Mouse (Mus musculus) spleen, adult 18-20 months (tissue): Measurements from ENCODE around the gene Kctd17.

Experiments
- DNase-seq, 2 experiments: peaks; one replicate each; pipeline ENCODE4 v3.0.0; 2022; ENCODE audit warnings: mixed read lengths in 2 of 2

The Kctd17 gene

GRCm38 (mm10) chr15:78486564-78486963, 58.2 kb downstream of the Kctd17 start:
- DNase-seq: no peak

GRCm38 (mm10) chr15:78487066-78487465, 58.7 kb downstream of the Kctd17 start:
- no peak for DNase-seq
